11 mouse cellular contexts compared by ENCODE assay signal in genomic region chr9:24505017-24505763, GRCm38 (mm10). TPM values are rescaled to one million over a fixed set of nuclear protein-coding genes. Genes with fewer than 3 reads are reported as not detected.
DNase-seq lines count a peak whose midpoint lies in the region.
"Had no signal": no experiment of that assay in that cellular context is flagged by ENCODE, and none has a peak within 500 bp of the region (broad histone marks: within the 10 kb centered on the region; RNA-seq: fewer than 3 reads in every experiment).

No protein-coding gene starts in this region.

- H3K9me3 ChIP-seq in megakaryocyte, embryonic 14.5 days: no peaks in the 10 kb centered on the region
- H3K9me3 ChIP-seq: hindbrain, embryonic 10.5 days; neural tube, embryonic 12.5 days had no signal

- H3K36me3 ChIP-seq in megakaryocyte, embryonic 14.5 days (replicated peaks; ENCODE audit: low read length): peaks cover 4% of the 10 kb centered on the region
- H3K36me3 ChIP-seq: hindbrain, embryonic 10.5 days; neural tube, embryonic 12.5 days had no signal

- no peaks in the 10 kb centered on the region for H3K27me3 ChIP-seq in megakaryocyte, embryonic 14.5 days (replicated peaks)
- H3K27me3 ChIP-seq: neural tube, embryonic 12.5 days had no signal

- H3K4me3 ChIP-seq in megakaryocyte, embryonic 14.5 days (replicated peaks): peak overlapping the region; percentile 23
- H3K4me3 ChIP-seq: heart, adult 2 months; hindbrain, embryonic 10.5 days; neural tube, embryonic 12.5 days had no signal

- peaks cover 39% of the 10 kb centered on the region for H3K4me1 ChIP-seq in megakaryocyte, embryonic 14.5 days

- intact Hi-C loops in heart, postnatal 36 days (cut with DNase I): no loop called here

- DNase-seq in spleen, postnatal 36 days (ENCODE audit: low spot score in 2 of 2): peak; percentile 59 to 66
- no peak for DNase-seq in spleen, adult 12 weeks (ENCODE audit: low spot score)
- DNase-seq in ES-CJ7 (ENCODE audit: low read depth, low spot score): peak; percentile 36
- peak; percentile 6 to 10 for DNase-seq in thymus, postnatal 36 days
- DNase-seq in heart, postnatal 36 days: no peak
- no peak for DNase-seq in c-Kit-positive CD71-positive TER-119-positive erythroid progenitor cells, embryonic 14.5 days (ENCODE audit: low spot score)
- DNase-seq: heart, adult 2 months; kidney, adult 18-20 months had no signal

RNA-seq across cellular contexts. Expression of gene Dpy19l1, which starts 2.2 kb away (rescaled TPM):
- polyA plus RNA-seq in megakaryocyte, embryonic 14.5 days (2012; ENCODE audit: insufficient read depth, low replicate concordance): 2.3 TPM in 2 replicates
- 1 to 10 TPM; 8.3 to 9.0 TPM for total RNA-seq in heart, postnatal 36 days (2021)

Comparison
In these comparisons a context has a peak if more than half of its experiments do, and no peak if none do; other contexts are left out.
1. DNase-seq: peak in spleen, postnatal 36 days (2 of 2), ES-CJ7 (single experiment) and thymus, postnatal 36 days (2 of 2); none in spleen, adult 12 weeks (single experiment), heart, postnatal 36 days (0 of 2) and c-Kit-positive CD71-positive TER-119-positive erythroid progenitor cells, embryonic 14.5 days (single experiment).